Mouse (Mus musculus) ovary, adult 10 weeks (tissue): Measurements from ENCODE around the gene Vmn1r74. TPM values are rescaled to one million over a fixed set of nuclear protein-coding genes. Genes with fewer than 3 reads are reported as not detected.

ENCODE experiments used
- polyA plus RNA-seq: library from polyadenylated mRNA; stranded (reverse); fragments of 350-450 nt; fragmentation: Illumina TruSeq; extraction: RNeasy Lipid Tissue Mini Kit (QIAGEN cat#74804); gene quantifications from one replicate; pipeline ENCODE4 v1.2.3, GENCODE M21; 2014

The Vmn1r74 gene
- not detected for polyA plus RNA-seq

GRCm38 (mm10) chr7:11833680-11834079 lies at the start of gene Vmn1r74:
Vmn1r74 (plus strand) TSS chr7:11833980.

GRCm38 (mm10) chr7:11874330-11874729 lies 40.5 kb downstream of the Vmn1r74 start, which contains the start of gene Vmn1r75:
Vmn1r75 (plus strand) TSS chr7:11874630.

Other genes starting within 250 kb of the Vmn1r74 start
- not detected for gene Zscan4-ps3, start 224.7 kb upstream of the Vmn1r74 start, polyA plus RNA-seq
- not detected for gene Vmn1r72, start 153.8 kb upstream of the Vmn1r74 start, polyA plus RNA-seq
- not detected for gene Vmn1r73, start 103.7 kb upstream of the Vmn1r74 start, polyA plus RNA-seq
- not detected for gene Vmn1r75, start 40.6 kb downstream of the Vmn1r74 start, polyA plus RNA-seq
- 0.06 TPM for gene Vmn1r76, start 104.2 kb downstream of the Vmn1r74 start, polyA plus RNA-seq
- not detected for gene Vmn1r77, start 202.8 kb downstream of the Vmn1r74 start, polyA plus RNA-seq